Mouse (Mus musculus): ENCODE data around the gene Tmem37. TPM values are rescaled to one million over a fixed set of nuclear protein-coding genes. Genes with fewer than 3 reads are reported as not detected.

The Tmem37 gene
- total and polyA plus RNA-seq, 2 experiments from 2014 or later: 6.8 to 7.8 TPM

- H3K4me1 ChIP-seq (ENCODE audit: control insufficient read depth, insufficient read depth): peaks cover 8% of the 10 kb centered on the region; the same call in 1 of the 2 replicates
- 36% methylated on average over 4 of the region's 4 CpGs for WGBS
- H3K27ac ChIP-seq (ENCODE audit: low read depth): no peak overlapping the region
- DNase-seq (ENCODE audit: low spot score) (no peak), ATAC-seq (ENCODE audit: insufficient read depth, low read depth) (no peak)
- no peak overlapping the region for H3K9ac ChIP-seq (replicated peaks; ENCODE audit: low read depth, low read length)
- TF ChIP-seq CTCF (IDR thresholded peaks at IDR 0.05; ENCODE audit: low read depth): no peak
- no peak for TF ChIP-seq EP300 (IDR thresholded peaks at IDR 0.05; ENCODE audit: low read depth)
- H3K9me3 ChIP-seq (replicated peaks; ENCODE audit: control insufficient read depth, low read length): no peaks in the 10 kb centered on the region
- H3K36me3 ChIP-seq (replicated peaks; ENCODE audit: control insufficient read depth, insufficient read depth, low read length): no peaks in the 10 kb centered on the region
- peaks cover 8% of the 10 kb centered on the region; the same call in 1 of the 2 replicates for H3K27me3 ChIP-seq (ENCODE audit: control insufficient read depth, insufficient read depth, low read length)
- H3K4me2 ChIP-seq (ENCODE audit: low read depth, low read length): peak overlapping the region; percentile 88
- H3K4me3 ChIP-seq (ENCODE audit: low read depth, low read length): 0 out of 2 replicates have a peak overlapping the region, but pooled peaks have one; percentile 47
These were observed 431 bp upstream of the Tmem37 start for GRCm38 (mm10) chr1:120074307-120074702.

GRCm38 (mm10) chr1:120072900-120073299 lies 974 bp downstream of the Tmem37 start:
- ATAC-seq (ENCODE audit: insufficient read depth, low read depth): no peak
- Histone ChIP-seq H3K27ac (ENCODE audit: low read depth) (no peak overlapping the region), H3K9ac (replicated peaks; ENCODE audit: low read depth, low read length) (0 out of 2 replicates have a peak overlapping the region, but pooled peaks have one; percentile 8), H3K4me1 (ENCODE audit: control insufficient read depth, insufficient read depth) (peaks cover 8% of the 10 kb centered on the region; the same call in 1 of the 2 replicates), H3K27me3 (ENCODE audit: control insufficient read depth, insufficient read depth, low read length) (peaks cover 8% of the 10 kb centered on the region; the same call in 1 of the 2 replicates), H3K36me3 (replicated peaks; ENCODE audit: control insufficient read depth, insufficient read depth, low read length) (no peaks in the 10 kb centered on the region), H3K4me3 (ENCODE audit: low read depth, low read length) (peak overlapping the region; percentile 47), H3K4me2 (ENCODE audit: low read depth, low read length) (peak overlapping the region; percentile 88), H3K9me3 (replicated peaks; ENCODE audit: control insufficient read depth, low read length) (no peaks in the 10 kb centered on the region)
- TF ChIP-seq CTCF (IDR thresholded peaks at IDR 0.05; ENCODE audit: low read depth): no peak
- no peak for TF ChIP-seq EP300 (IDR thresholded peaks at IDR 0.05; ENCODE audit: low read depth)
- DNase-seq (ENCODE audit: low spot score): no peak
- WGBS: 4% methylated on average over 16 of the region's 16 CpGs

GRCm38 (mm10) chr1:120071133-120071532 lies 2.7 kb downstream of the Tmem37 start:
- Histone ChIP-seq H3K9ac (replicated peaks; ENCODE audit: low read depth, low read length) (no peak overlapping the region), H3K36me3 (replicated peaks; ENCODE audit: control insufficient read depth, insufficient read depth, low read length) (no peaks in the 10 kb centered on the region), H3K4me1 (ENCODE audit: control insufficient read depth, insufficient read depth) (peaks cover 8% of the 10 kb centered on the region; the same call in 1 of the 2 replicates), H3K4me3 (ENCODE audit: low read depth, low read length) (no peak overlapping the region), H3K27me3 (ENCODE audit: control insufficient read depth, insufficient read depth, low read length) (peaks cover 8% of the 10 kb centered on the region; the same call in 1 of the 2 replicates), H3K27ac (ENCODE audit: low read depth) (no peak overlapping the region), H3K4me2 (ENCODE audit: low read depth, low read length) (no peak overlapping the region), H3K9me3 (replicated peaks; ENCODE audit: control insufficient read depth, low read length) (no peaks in the 10 kb centered on the region)
- no peak for DNase-seq (ENCODE audit: low spot score)
- 70% methylated on average over 4 of the region's 4 CpGs for WGBS
- ATAC-seq (ENCODE audit: insufficient read depth, low read depth): no peak
- no peak for TF ChIP-seq CTCF (IDR thresholded peaks at IDR 0.05; ENCODE audit: low read depth)
- TF ChIP-seq EP300 (IDR thresholded peaks at IDR 0.05; ENCODE audit: low read depth): no peak

- H3K36me3 ChIP-seq (replicated peaks; ENCODE audit: control insufficient read depth, insufficient read depth, low read length): no peaks in the 10 kb centered on the region
- DNase-seq (ENCODE audit: low spot score): no peak
- H3K9me3 ChIP-seq (replicated peaks; ENCODE audit: control insufficient read depth, low read length): no peaks in the 10 kb centered on the region
- 81% methylated on average over 6 of the region's 6 CpGs for WGBS
- no peak for ATAC-seq (ENCODE audit: insufficient read depth, low read depth)
- H3K9ac ChIP-seq (replicated peaks; ENCODE audit: low read depth, low read length): no peak overlapping the region
- H3K27me3 ChIP-seq (ENCODE audit: control insufficient read depth, insufficient read depth, low read length): peaks cover 8% of the 10 kb centered on the region; the same call in 1 of the 2 replicates
- no peak overlapping the region for H3K4me2 ChIP-seq (ENCODE audit: low read depth, low read length)
- no peak overlapping the region for H3K4me3 ChIP-seq (ENCODE audit: low read depth, low read length)
- peaks cover 8% of the 10 kb centered on the region; the same call in 1 of the 2 replicates for H3K4me1 ChIP-seq (ENCODE audit: control insufficient read depth, insufficient read depth)
- no peak for TF ChIP-seq EP300 (IDR thresholded peaks at IDR 0.05; ENCODE audit: low read depth)
- no peak for TF ChIP-seq CTCF (IDR thresholded peaks at IDR 0.05; ENCODE audit: low read depth)
- no peak overlapping the region for H3K27ac ChIP-seq (ENCODE audit: low read depth)
These were observed 3.7 kb downstream of the Tmem37 start for GRCm38 (mm10) chr1:120070168-120070567.

- H3K9me3 ChIP-seq (replicated peaks; ENCODE audit: control insufficient read depth, low read length): no peaks in the 10 kb centered on the region
- DNase-seq (ENCODE audit: low spot score) (no peak), ATAC-seq (ENCODE audit: insufficient read depth, low read depth) (no peak)
- WGBS: 66% methylated on average over 5 of the region's 5 CpGs
- H3K4me3 ChIP-seq (ENCODE audit: low read depth, low read length): no peak overlapping the region
- H3K27ac ChIP-seq (ENCODE audit: low read depth): no peak overlapping the region
- no peak overlapping the region for H3K9ac ChIP-seq (replicated peaks; ENCODE audit: low read depth, low read length)
- H3K27me3 ChIP-seq (ENCODE audit: control insufficient read depth, insufficient read depth, low read length): peaks cover 8% of the 10 kb centered on the region; the same call in 1 of the 2 replicates
- H3K4me2 ChIP-seq (ENCODE audit: low read depth, low read length): no peak overlapping the region
- H3K4me1 ChIP-seq (ENCODE audit: control insufficient read depth, insufficient read depth): peaks cover 8% of the 10 kb centered on the region; the same call in 1 of the 2 replicates
- TF ChIP-seq EP300 (IDR thresholded peaks at IDR 0.05; ENCODE audit: low read depth) (no peak), CTCF (IDR thresholded peaks at IDR 0.05; ENCODE audit: low read depth) (no peak)
- H3K36me3 ChIP-seq (replicated peaks; ENCODE audit: control insufficient read depth, insufficient read depth, low read length): no peaks in the 10 kb centered on the region
These were observed 4.8 kb downstream of the Tmem37 start for GRCm38 (mm10) chr1:120069120-120069519.

GRCm38 (mm10) chr1:120066625-120067024 lies 7.2 kb downstream of the Tmem37 start:
- Histone ChIP-seq H3K9ac (replicated peaks; ENCODE audit: low read depth, low read length) (no peak overlapping the region), H3K4me1 (ENCODE audit: control insufficient read depth, insufficient read depth) (no peaks in the 10 kb centered on the region), H3K9me3 (replicated peaks; ENCODE audit: control insufficient read depth, low read length) (no peaks in the 10 kb centered on the region), H3K4me3 (ENCODE audit: low read depth, low read length) (no peak overlapping the region), H3K27ac (ENCODE audit: low read depth) (no peak overlapping the region), H3K4me2 (ENCODE audit: low read depth, low read length) (no peak overlapping the region), H3K36me3 (replicated peaks; ENCODE audit: control insufficient read depth, insufficient read depth, low read length) (no peaks in the 10 kb centered on the region), H3K27me3 (ENCODE audit: control insufficient read depth, insufficient read depth, low read length) (no peaks in the 10 kb centered on the region)
- TF ChIP-seq EP300 (IDR thresholded peaks at IDR 0.05; ENCODE audit: low read depth) (no peak), CTCF (IDR thresholded peaks at IDR 0.05; ENCODE audit: low read depth) (no peak)
- WGBS: 84% methylated on average over 3 of the region's 3 CpGs
- DNase-seq (ENCODE audit: low spot score) (no peak), ATAC-seq (ENCODE audit: insufficient read depth, low read depth) (no peak)
